Mouse (Mus musculus) embryo, embryonic 11.5 days (tissue): ENCODE results near the gene Phc1.
A peak's percentile ranks its signal among the peaks of the same experiment; 100 is the strongest.
"Not testable (repeated sequence)": the region's sequence is repeated elsewhere in the genome, so short reads cannot be mapped to it uniquely, and the experiment has no call there.

Experiments used
- DNase-seq: peaks from one replicate; pipeline ENCODE4 v3.0.0-alpha.2; 2012; ENCODE audit warnings: low read depth, low spot score

The Phc1 gene

GRCm38 (mm10) chr6:122340349-122341000 lies at the start of gene Phc1:
Phc1 (minus strand) TSS chr6:122340561.
- peak; percentile 44 for DNase-seq

- DNase-seq: not testable (repeated sequence)
These were observed 49.6 kb upstream of the Phc1 start for GRCm38 (mm10) chr6:122389986-122390385.

GRCm38 (mm10) chr6:122387177-122388028 lies 47.0 kb upstream of the Phc1 start:
- DNase-seq: not testable (repeated sequence)

- DNase-seq: no peak
These were observed 45.4 kb upstream of the Phc1 start for GRCm38 (mm10) chr6:122385724-122386123.

- DNase-seq: no peak
These were observed 44.5 kb upstream of the Phc1 start for GRCm38 (mm10) chr6:122384886-122385285.

GRCm38 (mm10) chr6:122383211-122383610 lies 42.9 kb upstream of the Phc1 start:
- DNase-seq: no peak

- DNase-seq: no peak
These were observed 41.7 kb upstream of the Phc1 start for GRCm38 (mm10) chr6:122382046-122382445.

- DNase-seq: no peak
These were observed 27.9 kb upstream of the Phc1 start for GRCm38 (mm10) chr6:122368245-122368644.

- DNase-seq: no peak
These were observed 26.6 kb upstream of the Phc1 start for GRCm38 (mm10) chr6:122366976-122367375.

- no peak for DNase-seq
These were observed 25.9 kb upstream of the Phc1 start for GRCm38 (mm10) chr6:122366287-122366686.

GRCm38 (mm10) chr6:122365706-122366105 lies 25.3 kb upstream of the Phc1 start:
- no peak for DNase-seq

- no peak for DNase-seq
These were observed 16.7 kb upstream of the Phc1 start for GRCm38 (mm10) chr6:122357089-122357488.

- no peak for DNase-seq
These were observed 15.5 kb upstream of the Phc1 start for GRCm38 (mm10) chr6:122355909-122356308.

- DNase-seq: not testable (repeated sequence)
These were observed 7.0 kb upstream of the Phc1 start for GRCm38 (mm10) chr6:122347326-122347725.

GRCm38 (mm10) chr6:122346399-122346798 lies 6.0 kb upstream of the Phc1 start:
- peak; percentile 7 for DNase-seq

GRCm38 (mm10) chr6:122345731-122346130 lies 5.4 kb upstream of the Phc1 start:
- DNase-seq: no peak

GRCm38 (mm10) chr6:122344386-122345116 lies 4.2 kb upstream of the Phc1 start:
- no peak for DNase-seq

GRCm38 (mm10) chr6:122343719-122344118 lies 3.4 kb upstream of the Phc1 start:
- DNase-seq: no peak

- no peak for DNase-seq
These were observed 1.8 kb upstream of the Phc1 start for GRCm38 (mm10) chr6:122342125-122342524.

GRCm38 (mm10) chr6:122341038-122341810 lies 863 bp upstream of the Phc1 start:
- DNase-seq: no peak

GRCm38 (mm10) chr6:122339648-122340341 lies 566 bp downstream of the Phc1 start:
- peak; percentile 86 for DNase-seq
